Mouse (Mus musculus) cerebellum, adult 9-11 months (tissue): ENCODE data around the gene Ube2d2b.

Experiments used
- DNase-seq: peaks from one replicate; pipeline ENCODE4 v3.0.0; 2022

Gene Ube2d2b

GRCm38 (mm10) chr5:107829998-107830560, at the start of gene Ube2d2b:
TSS of gene Ube2d2b (plus strand) at chr5:107830099.
- no peak for DNase-seq

GRCm38 (mm10) chr5:107782360-107782759, 47.5 kb upstream of the Ube2d2b start:
- DNase-seq = no peak

- DNase-seq = no peak
Measured at GRCm38 (mm10) chr5:107787682-107788443, 42.0 kb upstream of the Ube2d2b start.

- no peak for DNase-seq
Measured at GRCm38 (mm10) chr5:107789492-107789891, 40.4 kb upstream of the Ube2d2b start.

DNA sequence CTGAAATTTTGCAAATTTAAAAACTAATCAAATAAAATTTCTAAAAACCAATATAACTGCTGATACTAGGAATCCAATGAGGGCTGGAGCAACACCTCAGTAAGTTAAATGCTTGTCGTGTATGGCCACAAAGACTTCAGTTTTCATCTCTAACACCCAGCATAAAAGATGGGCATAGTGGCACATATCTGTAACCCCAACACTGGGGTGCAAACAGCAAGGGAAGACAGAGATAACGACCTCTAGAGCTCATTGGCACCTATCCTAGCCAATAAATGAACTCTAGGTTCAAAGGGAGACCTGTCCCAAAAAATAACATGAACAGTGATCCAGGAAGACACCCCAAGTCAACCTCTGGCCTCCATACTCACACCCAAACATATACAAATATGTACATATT, 37.9 kb upstream of the Ube2d2b start:
- DNase-seq = no peak

GRCm38 (mm10) chr5:107792516-107792915, 37.4 kb upstream of the Ube2d2b start:
- DNase-seq = no peak

DNA sequence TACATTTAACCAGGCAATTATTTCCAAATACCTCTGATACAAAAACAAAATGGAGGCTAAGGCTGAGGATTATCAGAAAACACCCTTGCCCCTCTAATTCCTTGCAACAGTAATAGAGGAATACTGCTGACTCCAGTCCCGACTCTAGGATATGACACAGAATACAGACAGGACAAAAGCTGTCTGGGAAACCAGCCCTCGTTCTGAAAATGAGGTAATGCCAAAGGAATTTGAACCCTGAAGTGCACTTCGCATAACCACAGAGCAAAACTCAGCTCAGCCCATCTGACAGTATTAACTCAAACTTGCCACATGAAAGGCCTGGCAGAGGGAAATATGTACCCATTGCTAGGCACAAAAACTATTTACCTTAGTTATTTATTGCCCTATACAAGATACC, 36.6 kb upstream of the Ube2d2b start:
- no peak for DNase-seq

- DNase-seq = no peak
Measured at GRCm38 (mm10) chr5:107793927-107794326, 36.0 kb upstream of the Ube2d2b start.

- no peak for DNase-seq
Measured at GRCm38 (mm10) chr5:107798290-107798689, 31.6 kb upstream of the Ube2d2b start.

DNA sequence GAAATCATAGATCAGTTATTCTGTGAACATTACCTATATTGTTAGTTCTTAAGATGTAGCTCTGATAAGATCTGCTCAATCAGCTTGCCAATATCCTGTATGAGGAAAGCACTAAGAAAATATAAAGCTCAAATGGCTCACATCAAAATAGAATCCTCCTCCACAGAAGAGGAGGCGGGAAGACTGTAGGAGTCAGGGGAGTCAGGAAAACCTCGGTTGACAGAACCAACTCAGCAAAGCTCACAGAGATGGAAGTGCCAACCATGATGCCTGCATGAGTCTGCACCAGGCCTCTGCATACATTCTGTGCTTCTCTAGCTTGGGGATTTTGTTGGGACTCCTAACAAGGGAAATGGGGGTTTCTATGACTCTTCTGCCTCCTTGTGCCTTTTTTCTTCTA, 28.7 kb upstream of the Ube2d2b start:
- no peak for DNase-seq

GRCm38 (mm10) chr5:107802621-107803020, 27.3 kb upstream of the Ube2d2b start:
- DNase-seq = no peak

- no peak for DNase-seq
Measured at GRCm38 (mm10) chr5:107807496-107807895, 22.4 kb upstream of the Ube2d2b start.

GRCm38 (mm10) chr5:107814651-107815050, 15.2 kb upstream of the Ube2d2b start:
- no peak for DNase-seq

- DNase-seq = no peak
Measured at GRCm38 (mm10) chr5:107822521-107822920, 7.4 kb upstream of the Ube2d2b start.

- DNase-seq = no peak
Measured at GRCm38 (mm10) chr5:107831351-107831750, 1.5 kb downstream of the Ube2d2b start.

- no peak for DNase-seq
Measured at GRCm38 (mm10) chr5:107834287-107834686, 4.4 kb downstream of the Ube2d2b start.

- no peak for DNase-seq
Measured at GRCm38 (mm10) chr5:107838891-107839644, 9.2 kb downstream of the Ube2d2b start.

GRCm38 (mm10) chr5:107840549-107841238, 10.8 kb downstream of the Ube2d2b start:
- no peak for DNase-seq

- peak; percentile 58 for DNase-seq
Measured at GRCm38 (mm10) chr5:107847349-107847748, 17.4 kb downstream of the Ube2d2b start.

GRCm38 (mm10) chr5:107847817-107848216, 17.9 kb downstream of the Ube2d2b start:
- DNase-seq = no peak

DNA sequence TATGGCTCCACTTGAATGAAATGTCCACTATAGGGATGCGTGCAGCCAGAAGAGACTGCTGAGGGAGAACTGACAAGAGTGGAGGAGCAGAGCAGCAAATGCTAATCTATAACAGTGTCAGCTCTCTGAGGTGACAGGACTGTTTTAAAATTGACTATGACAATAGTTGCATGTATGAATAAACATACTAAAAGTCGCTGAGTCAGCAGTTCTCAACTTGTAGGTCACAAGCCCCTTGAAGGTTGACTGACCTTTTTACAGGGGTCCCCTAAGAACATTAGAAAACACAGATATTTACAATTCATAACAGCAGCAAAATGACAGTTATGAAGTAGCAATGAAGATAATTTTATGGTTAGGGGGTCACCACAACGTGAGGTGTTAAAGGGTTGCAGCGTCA, 19.1 kb downstream of the Ube2d2b start:
- no peak for DNase-seq

DNA sequence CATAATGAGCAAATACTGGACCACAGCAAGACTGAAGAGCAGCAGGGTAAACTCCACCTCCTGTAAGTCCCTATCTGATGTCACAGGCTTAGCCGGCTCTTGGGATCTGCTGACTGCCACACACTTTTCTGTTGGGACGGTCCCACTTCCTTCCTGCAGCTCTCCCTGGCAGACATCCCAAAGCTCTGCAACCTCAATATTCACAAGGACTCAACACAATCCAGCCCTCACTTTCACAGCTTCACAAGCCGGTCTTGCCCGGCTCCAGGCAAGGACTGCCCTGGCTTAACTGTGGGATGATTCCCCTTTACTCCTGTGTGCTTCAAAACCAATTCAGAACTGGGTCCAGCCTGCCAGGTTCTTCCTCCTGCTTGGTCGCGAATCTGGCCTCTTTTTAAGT, 23.9 kb downstream of the Ube2d2b start:
- no peak for DNase-seq

GRCm38 (mm10) chr5:107854556-107854955, 24.7 kb downstream of the Ube2d2b start:
- DNase-seq = no peak
